Mouse (Mus musculus) midbrain, postnatal 0 days (tissue): Measurements from ENCODE around the gene Huwe1. TPM values are rescaled to one million over a fixed set of nuclear protein-coding genes. Genes with fewer than 3 reads are reported as not detected.

Experiments used
- ATAC-seq: fragments of 200-750 bp; cut with Nextera tagmentation; 2 replicates; pipeline ENCODE4 v1.8.0; 2017; ENCODE audit warnings: moderate number of reproducible peaks, mild to moderate bottlenecking, moderate TSS enrichment, moderate library complexity; ENCODE audit not compliant: low FRiP score
- DNase-seq: peaks from one replicate; pipeline ENCODE4 v3.0.0-alpha.2; 2015; ENCODE audit warnings: low spot score
- H3K27ac ChIP-seq: fragments of 300-500 bp; sonication (generic); 2 replicates; pipeline ENCODE4 v1.5.1; 2014; ENCODE audit warnings: low read depth, mild to moderate bottlenecking, low read length, mixed read lengths
- H3K27me3 ChIP-seq: fragments of 300-500 bp; sonication (generic); 2 replicates; pipeline ENCODE4 v1.6.1; 2014; ENCODE audit warnings: low read length, control low read depth, mixed read lengths; ENCODE audit not compliant: insufficient read depth
- H3K36me3 ChIP-seq: fragments of 300-500 bp; sonication (generic); 2 replicates; pipeline ENCODE4 v1.6.1; 2014; ENCODE audit warnings: low read length, control low read depth, mixed read lengths; ENCODE audit not compliant: insufficient read depth
- H3K4me1 ChIP-seq: fragments of 300-500 bp; sonication (generic); 2 replicates; pipeline ENCODE4 v1.6.1; 2014; ENCODE audit warnings: mild to moderate bottlenecking, control low read depth, antibody characterized with exemption, low read length, mixed read lengths; ENCODE audit not compliant: insufficient read depth
- H3K4me2 ChIP-seq: fragments of 300-500 bp; sonication (generic); 2 replicates; pipeline ENCODE4 v1.6.1; 2014; ENCODE audit warnings: low read depth, mild to moderate bottlenecking, low read length, mixed read lengths; ENCODE audit not compliant: poor library complexity, severe bottlenecking
- H3K4me3 ChIP-seq: fragments of 300-500 bp; sonication (generic); 2 replicates; pipeline ENCODE4 v1.5.1; 2014; ENCODE audit warnings: low read depth, mild to moderate bottlenecking, low read length, moderate library complexity
- H3K9ac ChIP-seq: fragments of 300-500 bp; sonication (generic); replicated peaks from 2 replicates; pipeline ENCODE4 v1.6.1; 2014; ENCODE audit warnings: mild to moderate bottlenecking, low read length, moderate library complexity, mixed read lengths; ENCODE audit not compliant: poor library complexity, severe bottlenecking
- H3K9me3 ChIP-seq: fragments of 300-500 bp; sonication (generic); 2 replicates; pipeline ENCODE4 v1.6.1; 2016; ENCODE audit warnings: low read length, control low read depth
- CTCF ChIP-seq: IDR thresholded peaks from 2 replicates; pipeline ENCODE4 v1.5.1; 2016; ENCODE audit warnings: antibody characterized with exemption, mild to moderate bottlenecking
- WGBS: fragments of 180-500 bp; shearing (Covaris S2); extraction: QIAGEN DNeasy Blood & Tissue Kit; methylation state at CpG from one replicate; pipeline ENCODE4 v1.1.7; 2014; 5-methylcytosine and 5-hydroxymethylcytosine counted together
- polyA plus RNA-seq: library from polyadenylated mRNA; unstranded; fragments of >200 nt; fragmentation: Nextera tagmentation; extraction: Ambion mirVana; gene quantifications from 2 replicates; pipeline ENCODE4 v1.2.1, GENCODE M21; 2015
- total RNA-seq: library from RNA; depleted of rRNA; stranded (reverse); fragments of >200 nt; gene quantifications from 2 replicates; pipeline ENCODE4 v1.2.3, GENCODE M21; 2014; rRNA removed

The Huwe1 gene
- 145 and 197 TPM in 2 replicates for total RNA-seq
- polyA plus RNA-seq = 35.5 and 37.5 TPM in 2 replicates

- H3K4me3 ChIP-seq = peak within 1 kb of the TSS; percentile 53
- peaks cover 4% of the 10 kb centered on the region; the same call in 1 of the 2 replicates for H3K9me3 ChIP-seq
- no peaks in the 10 kb centered on the region for H3K27me3 ChIP-seq
- H3K4me2 ChIP-seq = peak within 1 kb of the TSS; percentile 43
- peak; percentile 33 for TF ChIP-seq CTCF
- DNase-seq = peak; percentile 90
- no peaks in the 10 kb centered on the region for H3K36me3 ChIP-seq
- H3K27ac ChIP-seq = peak within 1 kb of the TSS; percentile 92
- peak; percentile 62 for ATAC-seq
- H3K9ac ChIP-seq = peak within 1 kb of the TSS; percentile 81
- 20% methylated on average over 30 of the region's 36 CpGs for WGBS
- no peaks in the 10 kb centered on the region for H3K4me1 ChIP-seq
These were observed at the start of gene Huwe1 for GRCm38 (mm10) chrX:151800701-151801511. Gene Huwe1 (plus strand): TSS chrX:151800807.

GRCm38 (mm10) chrX:151780348-151780747, 20.3 kb upstream of the Huwe1 start:
- DNase-seq (no peak), ATAC-seq (no peak)
- WGBS = 93% methylated on average over 1 of the region's 1 CpGs
- Histone ChIP-seq H3K4me2 (no peak overlapping the region), H3K9me3 (no peaks in the 10 kb centered on the region), H3K4me1 (no peaks in the 10 kb centered on the region), H3K36me3 (no peaks in the 10 kb centered on the region), H3K9ac (no peak overlapping the region), H3K27ac (no peak overlapping the region), H3K27me3 (no peaks in the 10 kb centered on the region; the same call in 1 of the 2 replicates), H3K4me3 (no peak overlapping the region)
- no peak for TF ChIP-seq CTCF

- Histone ChIP-seq H3K9ac (no peak overlapping the region), H3K27me3 (no peaks in the 10 kb centered on the region; the same call in 1 of the 2 replicates), H3K4me2 (no peak overlapping the region), H3K9me3 (no peaks in the 10 kb centered on the region), H3K27ac (no peak overlapping the region), H3K4me3 (no peak overlapping the region), H3K4me1 (no peaks in the 10 kb centered on the region), H3K36me3 (no peaks in the 10 kb centered on the region)
- 89% methylated on average over 4 of the region's 4 CpGs for WGBS
- TF ChIP-seq CTCF = no peak
- ATAC-seq (no peak), DNase-seq (no peak)
These were observed 17.7 kb upstream of the Huwe1 start for GRCm38 (mm10) chrX:151782939-151783338.

GRCm38 (mm10) chrX:151792766-151793165, 7.8 kb upstream of the Huwe1 start:
- WGBS = 54% methylated on average over 2 of the region's 2 CpGs

GRCm38 (mm10) chrX:151797970-151798369, 2.6 kb upstream of the Huwe1 start:
- Histone ChIP-seq H3K4me2 (no peak overlapping the region), H3K4me3 (no peak overlapping the region), H3K27me3 (peaks cover under 1% of the 10 kb centered on the region; the same call in 1 of the 2 replicates), H3K9ac (no peak overlapping the region), H3K9me3 (no peaks in the 10 kb centered on the region; the same call in 1 of the 2 replicates), H3K4me1 (no peaks in the 10 kb centered on the region), H3K27ac (no peak overlapping the region), H3K36me3 (no peaks in the 10 kb centered on the region)
- ATAC-seq = no peak
- 55% methylated on average over 1 of the region's 1 CpGs for WGBS
- no peak for TF ChIP-seq CTCF
- DNase-seq = no peak

More at GRCm38 (mm10) chrX:151792766-151793165, 7.8 kb upstream of the Huwe1 start:
- Histone ChIP-seq H3K4me2 (no peak overlapping the region), H3K4me1 (no peaks in the 10 kb centered on the region), H3K9me3 (no peaks in the 10 kb centered on the region), H3K4me3 (no peak overlapping the region), H3K27ac (no peak overlapping the region), H3K36me3 (no peaks in the 10 kb centered on the region), H3K9ac (no peak overlapping the region), H3K27me3 (peaks cover 3% of the 10 kb centered on the region; the same call in 1 of the 2 replicates)
- no peak for TF ChIP-seq CTCF
- DNase-seq = no peak
- no peak for ATAC-seq
